Mouse (Mus musculus) kidney, embryonic 15.5 days (tissue): ENCODE data around the gene Cog7. TPM values are rescaled to one million over a fixed set of nuclear protein-coding genes. Genes with fewer than 3 reads are reported as not detected.

Experiments
- ATAC-seq: fragments of 200-750 bp; cut with Nextera tagmentation; replicated peaks from 2 replicates; pipeline ENCODE4 v1.8.0; 2017; ENCODE audit warnings: moderate TSS enrichment; ENCODE audit not compliant: low FRiP score
- H3K27ac ChIP-seq: fragments of 300-500 bp; sonication (generic); 2 replicates; pipeline ENCODE4 v1.5.1; 2015; ENCODE audit warnings: mild to moderate bottlenecking, inconsistent platforms
- H3K27me3 ChIP-seq: fragments of 300-500 bp; sonication (generic); 2 replicates; pipeline ENCODE4 v1.6.1; 2015; ENCODE audit warnings: inconsistent platforms
- H3K36me3 ChIP-seq: fragments of 300-500 bp; sonication (generic); 2 replicates; pipeline ENCODE4 v1.6.1; 2015; ENCODE audit warnings: inconsistent platforms
- H3K4me1 ChIP-seq: fragments of 300-500 bp; sonication (generic); 2 replicates; pipeline ENCODE4 v1.6.1; 2015; ENCODE audit warnings: inconsistent platforms
- H3K4me2 ChIP-seq: fragments of 300-500 bp; sonication (generic); 2 replicates; pipeline ENCODE4 v1.6.1; 2015; ENCODE audit warnings: moderate library complexity, mild to moderate bottlenecking, inconsistent platforms
- H3K4me3 ChIP-seq: fragments of 300-500 bp; sonication (generic); replicated peaks from 2 replicates; pipeline ENCODE4 v1.5.1; 2015; ENCODE audit warnings: mild to moderate bottlenecking, inconsistent platforms
- H3K9ac ChIP-seq: fragments of 300-500 bp; sonication (generic); 2 replicates; pipeline ENCODE4 v1.6.1; 2015; ENCODE audit warnings: mild to moderate bottlenecking, inconsistent platforms
- H3K9me3 ChIP-seq: fragments of 300-500 bp; sonication (generic); replicated peaks from 2 replicates; pipeline ENCODE4 v1.6.1; 2016; ENCODE audit warnings: inconsistent platforms
- WGBS: fragments of 180-500 bp; shearing (Covaris S2); methylation state at CpG from one replicate; pipeline ENCODE4 v1.1.7; 2015; ENCODE audit warnings: mixed read lengths; 5-methylcytosine and 5-hydroxymethylcytosine counted together
- polyA plus RNA-seq: library from polyadenylated mRNA; unstranded; fragments of >200 nt; fragmentation: Nextera tagmentation; extraction: Ambion mirVana; gene quantifications from 2 replicates; pipeline ENCODE4 v1.2.1, GENCODE M21; 2015

The Cog7 gene
- polyA plus RNA-seq, 1 experiment from 2014 or later: 29.5 TPM

GRCm38 (mm10) chr7:121931246-121931645 lies 50.3 kb downstream of the Cog7 start:
- peak overlapping the region; percentile 58 for H3K27ac ChIP-seq
- no peaks in the 10 kb centered on the region for H3K9me3 ChIP-seq
- no peak overlapping the region for H3K4me2 ChIP-seq
- peaks cover 34% of the 10 kb centered on the region for H3K36me3 ChIP-seq
- H3K27me3 ChIP-seq: no peaks in the 10 kb centered on the region
- WGBS: 45% methylated on average over 7 of the region's 7 CpGs
- no peak for ATAC-seq
- H3K4me3 ChIP-seq: no peak overlapping the region
- peaks cover 17% of the 10 kb centered on the region for H3K4me1 ChIP-seq
- no peak overlapping the region for H3K9ac ChIP-seq

GRCm38 (mm10) chr7:121927882-121928281 lies 53.6 kb downstream of the Cog7 start:
- WGBS: 82% methylated on average over 2 of the region's 2 CpGs
- H3K9me3 ChIP-seq: no peaks in the 10 kb centered on the region
- no peak for ATAC-seq

GRCm38 (mm10) chr7:121924361-121924760 lies 57.1 kb downstream of the Cog7 start:
- Histone ChIP-seq H3K36me3 (peaks cover 37% of the 10 kb centered on the region), H3K9me3 (no peaks in the 10 kb centered on the region), H3K4me1 (no peaks in the 10 kb centered on the region), H3K27ac (no peak overlapping the region), H3K4me2 (no peak overlapping the region), H3K4me3 (no peak overlapping the region), H3K27me3 (no peaks in the 10 kb centered on the region), H3K9ac (no peak overlapping the region)
- 95% methylated on average over 7 of the region's 7 CpGs for WGBS
- ATAC-seq: no peak

More at GRCm38 (mm10) chr7:121927882-121928281, 53.6 kb downstream of the Cog7 start:
- Histone ChIP-seq H3K4me2 (no peak overlapping the region), H3K9ac (no peak overlapping the region), H3K4me1 (no peaks in the 10 kb centered on the region), H3K36me3 (peaks cover 40% of the 10 kb centered on the region), H3K4me3 (no peak overlapping the region), H3K27me3 (no peaks in the 10 kb centered on the region), H3K27ac (no peak overlapping the region)

- no peak overlapping the region for H3K4me3 ChIP-seq
- no peak overlapping the region for H3K4me2 ChIP-seq
- no peaks in the 10 kb centered on the region for H3K4me1 ChIP-seq
- no peak overlapping the region for H3K27ac ChIP-seq
- no peak for ATAC-seq
- WGBS: 58% methylated on average over 6 of the region's 6 CpGs
- H3K36me3 ChIP-seq: no peaks in the 10 kb centered on the region
- H3K9ac ChIP-seq: no peak overlapping the region
- H3K9me3 ChIP-seq: no peaks in the 10 kb centered on the region
- H3K27me3 ChIP-seq: no peaks in the 10 kb centered on the region
These were observed 67.6 kb downstream of the Cog7 start for GRCm38 (mm10) chr7:121913944-121914343.

GRCm38 (mm10) chr7:121912250-121912649 lies 69.3 kb downstream of the Cog7 start:
- no peaks in the 10 kb centered on the region for H3K9me3 ChIP-seq
- H3K4me3 ChIP-seq: no peak overlapping the region
- no peak overlapping the region for H3K27ac ChIP-seq
- no peaks in the 10 kb centered on the region for H3K27me3 ChIP-seq
- no peaks in the 10 kb centered on the region for H3K4me1 ChIP-seq
- H3K9ac ChIP-seq: no peak overlapping the region
- WGBS: 75% methylated on average over 8 of the region's 8 CpGs
- H3K4me2 ChIP-seq: no peak overlapping the region
- no peak for ATAC-seq
- H3K36me3 ChIP-seq: no peaks in the 10 kb centered on the region

GRCm38 (mm10) chr7:121906879-121907278 lies 74.6 kb downstream of the Cog7 start:
- Histone ChIP-seq H3K27me3 (no peaks in the 10 kb centered on the region), H3K4me3 (no peak overlapping the region), H3K4me2 (no peak overlapping the region), H3K9ac (no peak overlapping the region), H3K9me3 (no peaks in the 10 kb centered on the region), H3K36me3 (no peaks in the 10 kb centered on the region), H3K27ac (no peak overlapping the region), H3K4me1 (no peaks in the 10 kb centered on the region)
- no peak for ATAC-seq
- 74% methylated on average over 4 of the region's 4 CpGs for WGBS

- H3K36me3 ChIP-seq: no peaks in the 10 kb centered on the region
- no peak overlapping the region for H3K9ac ChIP-seq
- H3K4me1 ChIP-seq: peaks cover 10% of the 10 kb centered on the region; the same call in 1 of the 2 replicates
- no peak overlapping the region for H3K4me3 ChIP-seq
- H3K27ac ChIP-seq: no peak overlapping the region
- no peak overlapping the region for H3K4me2 ChIP-seq
- no peak for ATAC-seq
- H3K27me3 ChIP-seq: peaks cover 10% of the 10 kb centered on the region; the same call in 1 of the 2 replicates
- H3K9me3 ChIP-seq: no peaks in the 10 kb centered on the region
- 56% methylated on average over 8 of the region's 8 CpGs for WGBS
These were observed 78.6 kb downstream of the Cog7 start for GRCm38 (mm10) chr7:121902757-121903411.

GRCm38 (mm10) chr7:121899940-121900339 lies 81.6 kb downstream of the Cog7 start:
- peaks cover 10% of the 10 kb centered on the region; the same call in 1 of the 2 replicates for H3K4me1 ChIP-seq
- peak overlapping the region; percentile 24 for H3K4me2 ChIP-seq
- no peak overlapping the region for H3K4me3 ChIP-seq
- peaks cover 10% of the 10 kb centered on the region; the same call in 1 of the 2 replicates for H3K27me3 ChIP-seq
- H3K9ac ChIP-seq: no peak overlapping the region
- H3K27ac ChIP-seq: no peak overlapping the region
- no peaks in the 10 kb centered on the region for H3K9me3 ChIP-seq
- no peaks in the 10 kb centered on the region for H3K36me3 ChIP-seq
- ATAC-seq: no peak
- 11% methylated on average over 7 of the region's 7 CpGs for WGBS

GRCm38 (mm10) chr7:121899311-121899710 lies 82.2 kb downstream of the Cog7 start:
- Histone ChIP-seq H3K4me1 (peaks cover 10% of the 10 kb centered on the region; the same call in 1 of the 2 replicates), H3K9ac (no peak overlapping the region), H3K36me3 (no peaks in the 10 kb centered on the region), H3K9me3 (no peaks in the 10 kb centered on the region), H3K27ac (no peak overlapping the region), H3K4me2 (peak overlapping the region; percentile 24), H3K27me3 (peaks cover 10% of the 10 kb centered on the region; the same call in 1 of the 2 replicates), H3K4me3 (no peak overlapping the region)
- ATAC-seq: 0 out of 2 replicates have a peak, but pooled peaks have one; percentile 44
- 12% methylated on average over 14 of the region's 14 CpGs for WGBS

GRCm38 (mm10) chr7:121896689-121897088 lies 84.8 kb downstream of the Cog7 start:
- no peak overlapping the region for H3K4me3 ChIP-seq
- no peaks in the 10 kb centered on the region for H3K36me3 ChIP-seq
- H3K27ac ChIP-seq: no peak overlapping the region
- H3K4me2 ChIP-seq: no peak overlapping the region
- no peak for ATAC-seq
- no peak overlapping the region for H3K9ac ChIP-seq
- 53% methylated on average over 6 of the region's 6 CpGs for whole genome bisulfite sequencing
- no peaks in the 10 kb centered on the region for H3K9me3 ChIP-seq
- peaks cover 10% of the 10 kb centered on the region; the same call in 1 of the 2 replicates for H3K27me3 ChIP-seq
- peaks cover 10% of the 10 kb centered on the region; the same call in 1 of the 2 replicates for H3K4me1 ChIP-seq

GRCm38 (mm10) chr7:121890636-121891360 lies 90.7 kb downstream of the Cog7 start:
- 85% methylated on average over 13 of the region's 13 CpGs for WGBS
- Histone ChIP-seq H3K4me2 (no peak overlapping the region), H3K9me3 (no peaks in the 10 kb centered on the region), H3K9ac (no peak overlapping the region), H3K27ac (no peak overlapping the region), H3K4me3 (no peak overlapping the region), H3K27me3 (no peaks in the 10 kb centered on the region), H3K4me1 (no peaks in the 10 kb centered on the region), H3K36me3 (no peaks in the 10 kb centered on the region)
- ATAC-seq: no peak

- no peaks in the 10 kb centered on the region for H3K36me3 ChIP-seq
- H3K27ac ChIP-seq: no peak overlapping the region
- no peak overlapping the region for H3K4me2 ChIP-seq
- H3K4me3 ChIP-seq: no peak overlapping the region
- H3K4me1 ChIP-seq: peaks cover 6% of the 10 kb centered on the region; the same call in 1 of the 2 replicates
- 89% methylated on average over 4 of the region's 4 CpGs for WGBS
- no peaks in the 10 kb centered on the region for H3K9me3 ChIP-seq
- no peaks in the 10 kb centered on the region for H3K27me3 ChIP-seq
- no peak overlapping the region for H3K9ac ChIP-seq
- ATAC-seq: no peak
These were observed 101.3 kb downstream of the Cog7 start for GRCm38 (mm10) chr7:121880246-121880645.
